Mouse (Mus musculus): ENCODE results near the gene Selenoh.

- TF ChIP-seq POLR2A (IDR thresholded peaks at IDR 0.05; ENCODE audit: low read depth, low read length) (no peak), ZMIZ1 (IDR thresholded peaks at IDR 0.05; ENCODE audit: low read depth, low read length) (no peak), EP300 (IDR thresholded peaks at IDR 0.05; ENCODE audit: low read length) (no peak)
Observed at GRCm38 (mm10) chr2:84646138-84646537, 24.4 kb downstream of the Selenoh start.

Measured in CH12.LX (cell line).